Mouse (Mus musculus) liver, embryonic 14.5 days (tissue): ENCODE measurements at regions not wholly inside any gene's neighbourhood (a gene's known extent, or its start where the extent isn't known, plus 50 kb on each side); places are given as distances from the start of the nearest gene placed in this dataset.

Source experiments
- CTCF ChIP-seq: IDR thresholded peaks from 2 replicates; pipeline ENCODE4 v1.5.1; 2016; ENCODE audit warnings: antibody characterized with exemption, low read depth, control low read depth
- EP300 ChIP-seq: IDR thresholded peaks from 2 replicates; pipeline ENCODE4 v1.6.1; 2016; ENCODE audit warnings: antibody characterized with exemption, low read depth

GRCm38 (mm10) chr6:109176876-109177275 is 348.4 kb downstream of the Edem1 start:
- TF ChIP-seq CTCF (no peak), EP300 (no peak)
